In genomic region chr9:50569599-50570525, GRCm38 (mm10) we compare ENCODE assay signal across 36 mouse cellular contexts. TPM values are rescaled to one million over a fixed set of nuclear protein-coding genes. Genes with fewer than 3 reads are reported as not detected.
A peak's percentile ranks its signal among the peaks of the same experiment; 100 is the strongest.
DNase-seq lines count a peak whose midpoint lies in the region; ATAC-seq and TF ChIP-seq lines count a peak whose summit lies in the region.
"Had no signal": no experiment of that assay in that cellular context is flagged by ENCODE, and none has a peak within 500 bp of the region (broad histone marks: within the 10 kb centered on the region; RNA-seq: fewer than 3 reads in every experiment).

No protein-coding gene starts in this region.

- no peaks in the 10 kb centered on the region for H3K4me1 ChIP-seq in forebrain, embryonic 13.5 days
- H3K4me1 ChIP-seq: forebrain, embryonic 12.5 days; hindbrain, embryonic 10.5 days; hindbrain, embryonic 15.5 days; limb, embryonic 15.5 days; liver, embryonic 13.5 days; midbrain, embryonic 13.5 days had no signal

- no peaks in the 10 kb centered on the region for H3K27me3 ChIP-seq in myocyte (ENCODE audit: control insufficient read depth, insufficient read depth, insufficient read length)
- H3K27me3 ChIP-seq in forebrain, embryonic 13.5 days: 0 out of 2 replicates have a peak, but pooled peaks cover 3% of the 10 kb centered on the region
- H3K27me3 ChIP-seq: forebrain, embryonic 12.5 days; heart, embryonic 13.5 days; hindbrain, embryonic 15.5 days; limb, embryonic 15.5 days; liver, embryonic 13.5 days; midbrain, embryonic 13.5 days had no signal

- H3ac ChIP-seq in myocyte (ENCODE audit: control insufficient read depth, insufficient read length): no peak overlapping the region

- no peak for ATAC-seq in forebrain, embryonic 13.5 days
- ATAC-seq: inflammation-experienced regulatory T-cells, adult 6 months; midbrain, embryonic 13.5 days had no signal

- no peak overlapping the region for H3K27ac ChIP-seq in forebrain, embryonic 13.5 days
- H3K27ac ChIP-seq: forebrain, embryonic 12.5 days; gastrocnemius, adult 2 months; heart, embryonic 13.5 days; hindbrain, embryonic 10.5 days; hindbrain, embryonic 15.5 days; limb, embryonic 10.5 days; limb, embryonic 15.5 days; liver, embryonic 13.5 days; macrophage; midbrain, embryonic 13.5 days had no signal

- H3K9ac ChIP-seq in forebrain, embryonic 13.5 days: no peak overlapping the region
- H3K9ac ChIP-seq: forebrain, embryonic 12.5 days; heart, embryonic 13.5 days; hindbrain, embryonic 15.5 days; limb, embryonic 15.5 days; liver, embryonic 13.5 days; midbrain, embryonic 13.5 days had no signal

- whole genome bisulfite sequencing in forebrain, embryonic 13.5 days: 76% methylated on average over 10 of the region's 10 CpGs

- H3K4me2 ChIP-seq in myocyte (ENCODE audit: low read depth): peak overlapping the region; percentile 51
- H3K4me2 ChIP-seq in forebrain, embryonic 13.5 days: no peak overlapping the region
- H3K4me2 ChIP-seq: forebrain, embryonic 12.5 days; heart, embryonic 13.5 days; hindbrain, embryonic 15.5 days; limb, embryonic 15.5 days; liver, embryonic 13.5 days; midbrain, embryonic 13.5 days had no signal

- no peaks in the 10 kb centered on the region for H3K79me2 ChIP-seq in myocyte (ENCODE audit: control insufficient read depth, insufficient read depth)

- no peak for TF ChIP-seq POLR2A in myocyte (IDR thresholded peaks at IDR 0.05; ENCODE audit: insufficient read length, low read depth)

- peak; percentile 72 for DNase-seq in 3134 (ENCODE audit: extremely low read depth, insufficient read length, low spot score)
- DNase-seq in 3T3-L1 (ENCODE audit: low read depth, low spot score): peak; percentile 85
- DNase-seq in NIH3T3 (ENCODE audit: low read depth): peak; percentile 72
- DNase-seq in kidney, adult 8-10 months: no peak
- DNase-seq in right cerebral cortex, postnatal 14 days: no peak
- DNase-seq in retina, postnatal 1 day: no peak
- DNase-seq: adrenal gland, postnatal 14 days; cerebellum, adult 18-20 months; cerebellum, postnatal 14 days; gastrocnemius, adult 2 months; gastrocnemius, postnatal 36 days; heart, postnatal 10 days; kidney, adult 9 months; kidney, postnatal 10 days; layer of hippocampus, adult 9-11 months; liver, embryonic 13.5 days; lung, postnatal 10 days; thymus, postnatal 25 days had no signal

- H3K4me3 ChIP-seq in myocyte: no peak overlapping the region
- no peak overlapping the region for H3K4me3 ChIP-seq in forebrain, embryonic 13.5 days
- H3K4me3 ChIP-seq: erythroblast, embryonic 14.5 days; forebrain, embryonic 12.5 days; gastrocnemius, adult 2 months; heart, embryonic 13.5 days; hindbrain, embryonic 10.5 days; hindbrain, embryonic 15.5 days; limb, embryonic 10.5 days; limb, embryonic 15.5 days; liver, embryonic 13.5 days; midbrain, embryonic 13.5 days had no signal

- no peaks in the 10 kb centered on the region for H3K9me3 ChIP-seq in forebrain, embryonic 13.5 days (replicated peaks)
- H3K9me3 ChIP-seq: forebrain, embryonic 12.5 days; heart, embryonic 13.5 days; hindbrain, embryonic 10.5 days; hindbrain, embryonic 15.5 days; limb, embryonic 10.5 days; limb, embryonic 15.5 days; liver, embryonic 13.5 days; midbrain, embryonic 13.5 days had no signal

- H3K36me3 ChIP-seq in myocyte (ENCODE audit: control insufficient read depth, insufficient read depth): no peaks in the 10 kb centered on the region
- no peaks in the 10 kb centered on the region for H3K36me3 ChIP-seq in forebrain, embryonic 13.5 days (ENCODE audit: poor library complexity, severe bottlenecking)
- H3K36me3 ChIP-seq: forebrain, embryonic 12.5 days; heart, embryonic 13.5 days; hindbrain, embryonic 10.5 days; hindbrain, embryonic 15.5 days; limb, embryonic 10.5 days; limb, embryonic 15.5 days; liver, embryonic 13.5 days; midbrain, embryonic 13.5 days had no signal

TF ChIP-seq in myocyte, 11 proteins besides CTCF, POLR2A, EP300 and RAD21:
- TF ChIP-seq MYOD1 (IDR thresholded peaks at IDR 0.05; ENCODE audit: control insufficient read depth in 1 of 3, insufficient read length in 2 of 3, low read depth in 2 of 3) (no peak), TCF3 (IDR thresholded peaks at IDR 0.05; ENCODE audit: insufficient read length, low read depth) (no peak), USF1 (IDR thresholded peaks at IDR 0.05; ENCODE audit: low read depth) (no peak), TCF12 (IDR thresholded peaks at IDR 0.05; ENCODE audit: insufficient read depth, poor library complexity, severe bottlenecking) (no peak), E2F4 (IDR thresholded peaks at IDR 0.05; ENCODE audit: insufficient read depth) (no peak)

RNA-seq across cellular contexts. Expression of gene Tex12, which starts 8.7 kb away (rescaled TPM):
- not detected for polyA plus RNA-seq in myocyte (2012; fragmentation: generic; extraction: Trizol)
- polyA plus RNA-seq in forebrain, embryonic 13.5 days (2015; fragmentation: Nextera tagmentation; extraction: Ambion mirVana): 0.18 TPM in 1 of 2 replicates, not detected in the other
- polyA plus RNA-seq: brain, embryonic 14.5 days; cortical plate, adult 2 months; embryonic facial prominence, embryonic 14.5 days; erythroblast, embryonic 14.5 days; frontal cortex, adult 2 months; heart, embryonic 13.5 days; inflammation-experienced regulatory T-cells, adult 6 months; large intestine, adult 2 months; limb, embryonic 10.5 days; limb, embryonic 15.5 days; liver, embryonic 13.5 days; macrophage; spleen, adult 2 months had no signal

RNA-seq across cellular contexts. Expression of gene Bco2, which starts 14.9 kb away (rescaled TPM):
- polyA plus RNA-seq in myocyte (2012; fragmentation: generic; extraction: Trizol): 0.02 TPM
- polyA plus RNA-seq in forebrain, embryonic 13.5 days (2015; fragmentation: Nextera tagmentation; extraction: Ambion mirVana): 0.20 and 0.37 TPM in 2 replicates
- polyA plus RNA-seq: erythroblast, embryonic 14.5 days; heart, embryonic 13.5 days had no signal

RNA-seq across cellular contexts. Expression of gene Il18, which starts 15.2 kb away (rescaled TPM):
- 1.9 TPM for polyA plus RNA-seq in myocyte (2012; fragmentation: generic; extraction: Trizol)
- polyA plus RNA-seq in forebrain, embryonic 13.5 days (2015; fragmentation: Nextera tagmentation; extraction: Ambion mirVana): 16.4 and 17.3 TPM in 2 replicates
- polyA plus RNA-seq: erythroblast, embryonic 14.5 days had no signal

RNA-seq across cellular contexts. Expression of gene Sdhd, which starts 33.8 kb away (rescaled TPM):
- 210 TPM for polyA plus RNA-seq in myocyte (2012; fragmentation: generic; extraction: Trizol)
- polyA plus RNA-seq in forebrain, embryonic 13.5 days (2015; fragmentation: Nextera tagmentation; extraction: Ambion mirVana): 214 and 228 TPM in 2 replicates

RNA-seq across cellular contexts. Expression of gene Timm8b, which starts 33.8 kb away (rescaled TPM):
- 184 TPM for polyA plus RNA-seq in myocyte (2012; fragmentation: generic; extraction: Trizol)
- 374 and 437 TPM in 2 replicates for polyA plus RNA-seq in forebrain, embryonic 13.5 days (2015; fragmentation: Nextera tagmentation; extraction: Ambion mirVana)

Comparison
In these comparisons a context has a peak if more than half of its experiments do, and no peak if none do; other contexts are left out.
1. DNase-seq: peak in 3134 (single experiment), 3T3-L1 (single experiment) and NIH3T3 (single experiment); none in kidney, adult 8-10 months (0 of 2), right cerebral cortex, postnatal 14 days (single experiment) and retina, postnatal 1 day (single experiment).